Mouse (Mus musculus) C2C12 (cell line): ENCODE measurements around the gene Olfr765. TPM values are rescaled to one million over a fixed set of nuclear protein-coding genes. Genes with fewer than 3 reads are reported as not detected.

Source experiments
- H3K27me3 ChIP-seq: one replicate; pipeline ENCODE4 v1.6.1; 2011; ENCODE audit not compliant: control insufficient read depth, insufficient read depth, insufficient read length
- H3K36me3 ChIP-seq: one replicate; pipeline ENCODE4 v1.6.1; 2011; ENCODE audit not compliant: control insufficient read depth, insufficient read depth
- H3K4me3 ChIP-seq: one replicate; pipeline ENCODE4 v1.5.1; 2011; ENCODE audit warnings: mild to moderate bottlenecking, control low read depth; ENCODE audit not compliant: poor library complexity, insufficient read depth, severe bottlenecking
- H3K79me2 ChIP-seq: one replicate; pipeline ENCODE4 v1.6.1; 2011; ENCODE audit not compliant: control insufficient read depth, insufficient read depth
- H3K79me3 ChIP-seq: one replicate; pipeline ENCODE4 v1.6.1; 2011; ENCODE audit warnings: low read depth, control low read depth
- H3ac ChIP-seq: one replicate; pipeline ENCODE3; 2011; ENCODE audit warnings: low read depth; ENCODE audit not compliant: control insufficient read depth, insufficient read length
- CEBPB ChIP-seq: IDR thresholded peaks from one replicate; pipeline ENCODE4 v1.6.1; 2011; ENCODE audit warnings: low read depth, mild to moderate bottlenecking, control low read depth, moderate library complexity
- CTCF ChIP-seq: IDR thresholded peaks from one replicate; pipeline ENCODE4 v1.5.1; 2011; ENCODE audit not compliant: control insufficient read depth, insufficient read depth, insufficient read length
- FOSL1 ChIP-seq: IDR thresholded peaks from one replicate; pipeline ENCODE4 v1.8.0; 2011; ENCODE audit warnings: mild to moderate bottlenecking, low read length; ENCODE audit not compliant: poor library complexity, insufficient read depth, severe bottlenecking
- MAX ChIP-seq: IDR thresholded peaks from one replicate; pipeline ENCODE4 v1.6.1; 2011; ENCODE audit warnings: mild to moderate bottlenecking, control low read depth
- MYOD1 ChIP-seq: IDR thresholded peaks from one replicate; pipeline ENCODE4 v1.6.1; 2011; ENCODE audit warnings: low read depth; ENCODE audit not compliant: control insufficient read depth, insufficient read length
- MYOG ChIP-seq: IDR thresholded peaks from one replicate; pipeline ENCODE4 v1.6.1; 2011; ENCODE audit not compliant: control insufficient read depth, insufficient read length; ENCODE audit errors: extremely low read depth
- USF1 ChIP-seq: IDR thresholded peaks from one replicate; pipeline ENCODE4 v1.6.1; 2011; ENCODE audit warnings: low read depth, mild to moderate bottlenecking, control low read depth, moderate library complexity
- polyA plus RNA-seq: library from polyadenylated mRNA; unstranded; fragments of >200 nt; fragmentation: generic; extraction: Trizol; gene quantifications from one replicate; pipeline ENCODE4 v1.2.1, GENCODE M21; 2012; ENCODE audit warnings: missing spikeins

The Olfr765 gene
- polyA plus RNA-seq, 1 experiment, result not detected

- TF ChIP-seq MYOG, result no peak
- peak; percentile 29 for TF ChIP-seq CEBPB
- H3K79me3 ChIP-seq, result no peaks in the 10 kb centered on the region
- H3ac ChIP-seq, result no peak overlapping the region
Measured at GRCm38 (mm10) chr10:129004032-129004920, 45.5 kb downstream of the Olfr765 start.

GRCm38 (mm10) chr10:128996523-128997040, 53.2 kb downstream of the Olfr765 start:
- Histone ChIP-seq H3K27me3 (no peaks in the 10 kb centered on the region), H3K36me3 (no peaks in the 10 kb centered on the region), H3K4me3 (no peak overlapping the region), H3K79me2 (no peaks in the 10 kb centered on the region), H3K79me3 (no peaks in the 10 kb centered on the region), H3ac (no peak overlapping the region)
- TF ChIP-seq CEBPB, result no peak
- no peak for TF ChIP-seq MAX
- no peak for TF ChIP-seq MYOG
- no peak for TF ChIP-seq USF1
- TF ChIP-seq MYOD1, result no peak

More at GRCm38 (mm10) chr10:129004032-129004920, 45.5 kb downstream of the Olfr765 start:
- Histone ChIP-seq H3K36me3 (no peaks in the 10 kb centered on the region), H3K27me3 (no peaks in the 10 kb centered on the region), H3K79me2 (no peaks in the 10 kb centered on the region), H3K4me3 (no peak overlapping the region)

GRCm38 (mm10) chr10:128995796-128996195, 54.0 kb downstream of the Olfr765 start:
- TF ChIP-seq MYOD1 (no peak), FOSL1 (no peak), CEBPB (no peak), USF1 (no peak), CTCF (no peak), MYOG (no peak), MAX (no peak)
- no peaks in the 10 kb centered on the region for H3K79me2 ChIP-seq
- no peak overlapping the region for H3K4me3 ChIP-seq
- H3K36me3 ChIP-seq, result no peaks in the 10 kb centered on the region
- H3K27me3 ChIP-seq, result no peaks in the 10 kb centered on the region
- no peak overlapping the region for H3ac ChIP-seq
- no peaks in the 10 kb centered on the region for H3K79me3 ChIP-seq

Other genes with a start within 250 kb of the Olfr765 start
- 31.2 TPM for gene Dnajc14, start 245.9 kb downstream of the Olfr765 start, polyA plus RNA-seq
- 15.1 TPM for gene Tmem198b, start 245.6 kb downstream of the Olfr765 start, polyA plus RNA-seq
- gene Sarnp, start 232.7 kb downstream of the Olfr765 start, polyA plus RNA-seq, result 56.6 TPM
- 41.1 TPM for gene Ormdl2, start 228.4 kb downstream of the Olfr765 start, polyA plus RNA-seq
- 17.0 TPM for gene Gdf11, start 158.3 kb downstream of the Olfr765 start, polyA plus RNA-seq
- 2,043 TPM for gene Cd63, start 149.0 kb downstream of the Olfr765 start, polyA plus RNA-seq
- 12.6 TPM for gene Rdh5, start 127.1 kb downstream of the Olfr765 start, polyA plus RNA-seq
- 204 TPM for gene Bloc1s1, start 126.0 kb downstream of the Olfr765 start, polyA plus RNA-seq
- gene Itga7, start 116.2 kb downstream of the Olfr765 start, polyA plus RNA-seq, result 100 TPM
- not detected for gene Mettl7b, start 89.0 kb downstream of the Olfr765 start, polyA plus RNA-seq
- not detected for gene Olfr9, start 60.6 kb downstream of the Olfr765 start, polyA plus RNA-seq
- gene Olfr763, start 39.2 kb downstream of the Olfr765 start, polyA plus RNA-seq, result not detected
- not detected for gene Olfr764-ps1, start 10.1 kb downstream of the Olfr765 start, polyA plus RNA-seq
- gene Olfr766-ps1, start 19.0 kb upstream of the Olfr765 start, polyA plus RNA-seq, result not detected
- gene Olfr767, start 32.9 kb upstream of the Olfr765 start, polyA plus RNA-seq, result not detected
- gene Olfr768, start 49.4 kb upstream of the Olfr765 start, polyA plus RNA-seq, result not detected
- not detected for gene Olfr769, start 67.9 kb upstream of the Olfr765 start, polyA plus RNA-seq
- gene Olfr770, start 89.0 kb upstream of the Olfr765 start, polyA plus RNA-seq, result not detected
- gene Olfr771, start 114.8 kb upstream of the Olfr765 start, polyA plus RNA-seq, result not detected
- gene Olfr772, start 127.9 kb upstream of the Olfr765 start, polyA plus RNA-seq, result not detected
- gene Olfr773, start 137.4 kb upstream of the Olfr765 start, polyA plus RNA-seq, result not detected
- not detected for gene Olfr774, start 186.2 kb upstream of the Olfr765 start, polyA plus RNA-seq
- not detected for gene Olfr775, start 198.4 kb upstream of the Olfr765 start, polyA plus RNA-seq
- not detected for gene Olfr776, start 209.1 kb upstream of the Olfr765 start, polyA plus RNA-seq
- not detected for gene Olfr777, start 221.5 kb upstream of the Olfr765 start, polyA plus RNA-seq